9 mouse cellular contexts compared by ENCODE assay signal in the genomic region with DNA sequence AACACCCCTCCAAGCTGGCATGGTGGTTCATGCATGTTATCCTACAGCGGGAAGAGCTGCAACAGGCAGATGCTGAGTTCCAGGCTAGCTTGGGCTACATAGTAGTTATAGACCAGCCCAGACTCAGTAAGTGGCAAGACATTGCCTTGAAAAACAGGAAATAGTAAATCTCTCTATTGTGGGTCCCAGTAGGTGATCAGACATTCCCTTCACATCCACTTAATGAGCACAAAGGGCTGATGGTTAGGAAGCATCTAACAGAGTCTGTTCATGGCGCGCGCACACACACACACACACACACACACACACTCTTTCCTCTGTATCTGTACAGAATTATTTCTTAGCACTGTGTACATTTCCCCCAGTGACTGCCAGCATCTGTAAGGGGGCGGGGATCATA.
"Had no signal": no experiment of that assay in that cellular context is flagged by ENCODE, and none has a peak within 500 bp of the region (broad histone marks: within the 10 kb centered on the region; RNA-seq: fewer than 3 reads in every experiment).

No protein-coding gene starts in this region.

- H3K9ac ChIP-seq: limb, embryonic 15.5 days; liver, embryonic 12.5 days; lung, embryonic 15.5 days; midbrain, embryonic 12.5 days had no signal

- H3K27me3 ChIP-seq: limb, embryonic 15.5 days; liver, embryonic 12.5 days; lung, embryonic 15.5 days; megakaryocyte, embryonic 14.5 days; midbrain, embryonic 12.5 days had no signal

- H3K27ac ChIP-seq: limb, embryonic 15.5 days; liver, embryonic 12.5 days; lung, embryonic 15.5 days; macrophage; midbrain, embryonic 12.5 days had no signal

- H3K9me3 ChIP-seq: limb, embryonic 15.5 days; lung, embryonic 15.5 days had no signal

- H3K4me3 ChIP-seq: limb, embryonic 15.5 days; liver, embryonic 12.5 days; lung, embryonic 15.5 days; megakaryocyte, embryonic 14.5 days; midbrain, embryonic 12.5 days had no signal

- H3K4me1 ChIP-seq: limb, embryonic 15.5 days; liver, embryonic 12.5 days; lung, embryonic 15.5 days; megakaryocyte, embryonic 14.5 days had no signal

- ATAC-seq: liver, embryonic 12.5 days had no signal

- H3K4me2 ChIP-seq: limb, embryonic 15.5 days; liver, embryonic 12.5 days; lung, embryonic 15.5 days; midbrain, embryonic 12.5 days had no signal

- DNase-seq: kidney, postnatal 10 days; kidney, postnatal 4 days; lung, postnatal 14 days had no signal

- H3K36me3 ChIP-seq: limb, embryonic 15.5 days; liver, embryonic 12.5 days; lung, embryonic 15.5 days; midbrain, embryonic 12.5 days had no signal
